Mouse (Mus musculus): ENCODE measurements around the gene Slc39a11.

- TF ChIP-seq CTCF (IDR thresholded peaks at IDR 0.05; ENCODE audit: low read depth) (no peak), EP300 (optimal IDR thresholded peaks at IDR 0.05) (no peak)
These were observed 314.2 kb downstream of the Slc39a11 start for GRCm38 (mm10) chr11:113335706-113336105.
